Mouse (Mus musculus) right cerebral cortex, adult 18-20 months (tissue): ENCODE results near the gene Elmo1.
A peak's percentile ranks its signal among the peaks of the same experiment; 100 is the strongest.

Experiments
- DNase-seq: peaks from one replicate; pipeline ENCODE4 v3.0.0; 2022; ENCODE audit warnings: mixed read lengths

The Elmo1 gene

GRCm38 (mm10) chr13:20288393-20288792 is 198.0 kb downstream of the Elmo1 start:
- peak; percentile 29 for DNase-seq

- no peak for DNase-seq
These were observed 200.0 kb downstream of the Elmo1 start for GRCm38 (mm10) chr13:20290412-20290811.

GRCm38 (mm10) chr13:20292348-20292747 is 202.0 kb downstream of the Elmo1 start:
- DNase-seq = peak; percentile 44

GRCm38 (mm10) chr13:20295278-20295970 is 205.0 kb downstream of the Elmo1 start:
- DNase-seq = no peak

GRCm38 (mm10) chr13:20297841-20298240 is 207.4 kb downstream of the Elmo1 start:
- peak; percentile 62 for DNase-seq

GRCm38 (mm10) chr13:20299424-20299823 is 209.0 kb downstream of the Elmo1 start:
- DNase-seq = peak; percentile 69

- DNase-seq = no peak
These were observed 209.7 kb downstream of the Elmo1 start for GRCm38 (mm10) chr13:20300052-20300564.

GRCm38 (mm10) chr13:20300626-20301025 is 210.2 kb downstream of the Elmo1 start:
- no peak for DNase-seq

GRCm38 (mm10) chr13:20301760-20302159 is 211.4 kb downstream of the Elmo1 start:
- DNase-seq = peak; percentile 23

- DNase-seq = no peak
These were observed 215.2 kb downstream of the Elmo1 start for GRCm38 (mm10) chr13:20305621-20306020.

- peak; percentile 76 for DNase-seq
These were observed 216.1 kb downstream of the Elmo1 start for GRCm38 (mm10) chr13:20306180-20307177.

GRCm38 (mm10) chr13:20307381-20307780 is 217.0 kb downstream of the Elmo1 start:
- DNase-seq = no peak

- DNase-seq = peak; percentile 87
These were observed 221.2 kb downstream of the Elmo1 start for GRCm38 (mm10) chr13:20311612-20312011.

- DNase-seq = no peak
These were observed 222.9 kb downstream of the Elmo1 start for GRCm38 (mm10) chr13:20313345-20313744.

GRCm38 (mm10) chr13:20316139-20316538 is 225.7 kb downstream of the Elmo1 start:
- no peak for DNase-seq

GRCm38 (mm10) chr13:20318615-20319219 is 228.3 kb downstream of the Elmo1 start:
- no peak for DNase-seq

- DNase-seq = no peak
These were observed 229.8 kb downstream of the Elmo1 start for GRCm38 (mm10) chr13:20320232-20320631.

- no peak for DNase-seq
These were observed 233.1 kb downstream of the Elmo1 start for GRCm38 (mm10) chr13:20323478-20323877.

- DNase-seq = no peak
These were observed 236.7 kb downstream of the Elmo1 start for GRCm38 (mm10) chr13:20327064-20327463.

- no peak for DNase-seq
These were observed 237.6 kb downstream of the Elmo1 start for GRCm38 (mm10) chr13:20327975-20328374.

- DNase-seq = no peak
These were observed 238.3 kb downstream of the Elmo1 start for GRCm38 (mm10) chr13:20328672-20329071.

- no peak for DNase-seq
These were observed 240.6 kb downstream of the Elmo1 start for GRCm38 (mm10) chr13:20330954-20331353.
